Mouse (Mus musculus): Measurements from ENCODE around the gene Rflnb.
A peak's percentile ranks its signal among the peaks of the same experiment; 100 is the strongest.

Rflnb gene

DNA sequence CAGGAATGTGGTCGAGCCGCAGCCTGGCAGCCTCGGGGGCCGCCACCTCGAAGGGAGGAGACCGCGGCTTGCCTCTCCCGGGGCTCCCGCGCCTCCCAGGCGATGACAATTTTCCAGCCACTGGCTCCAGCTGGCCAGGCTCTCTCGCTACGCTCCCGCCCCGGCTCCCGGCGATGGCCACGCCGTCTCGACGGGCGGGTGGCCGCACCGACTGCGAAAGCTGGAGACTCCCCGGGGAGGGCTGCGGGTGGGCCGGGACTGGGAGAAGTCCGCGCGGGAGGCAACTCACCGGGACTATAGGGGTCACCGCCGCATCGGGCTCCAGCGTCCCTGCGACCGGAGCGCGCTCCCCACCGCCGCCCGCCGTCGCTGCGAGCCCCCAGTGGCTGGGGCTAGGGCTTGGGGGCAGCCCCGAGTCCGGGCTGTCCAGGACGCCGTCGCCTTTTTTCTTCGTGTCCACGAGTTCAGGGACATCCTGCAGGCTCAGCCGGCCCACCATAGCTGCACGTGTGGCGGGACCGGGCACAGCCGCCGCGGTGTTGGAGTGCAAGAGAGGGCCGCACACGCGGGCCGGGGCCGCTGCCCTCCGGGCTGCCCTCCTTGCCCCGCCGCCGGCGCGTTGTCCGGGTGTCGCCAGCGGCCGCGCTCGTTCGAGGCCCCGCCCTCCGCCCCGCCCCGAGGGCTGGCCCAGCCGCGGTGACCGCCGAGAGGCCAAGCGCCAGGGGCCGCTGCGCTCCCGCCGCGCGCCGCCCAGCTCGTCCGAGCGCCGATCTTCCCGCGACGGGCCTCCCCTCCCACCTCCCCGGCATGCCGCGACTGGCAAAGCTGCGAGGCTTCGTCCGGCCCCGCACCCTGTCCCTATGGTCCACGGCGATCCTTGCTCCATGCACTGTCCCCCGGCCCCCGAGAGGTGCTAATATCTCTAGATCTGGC, at the start of gene Rflnb:
Gene Rflnb (minus strand): TSS at position 644 of the 933 bp plus-strand sequence.
- peak; percentile 72 for DNase-seq (ENCODE audit: low spot score)

DNA sequence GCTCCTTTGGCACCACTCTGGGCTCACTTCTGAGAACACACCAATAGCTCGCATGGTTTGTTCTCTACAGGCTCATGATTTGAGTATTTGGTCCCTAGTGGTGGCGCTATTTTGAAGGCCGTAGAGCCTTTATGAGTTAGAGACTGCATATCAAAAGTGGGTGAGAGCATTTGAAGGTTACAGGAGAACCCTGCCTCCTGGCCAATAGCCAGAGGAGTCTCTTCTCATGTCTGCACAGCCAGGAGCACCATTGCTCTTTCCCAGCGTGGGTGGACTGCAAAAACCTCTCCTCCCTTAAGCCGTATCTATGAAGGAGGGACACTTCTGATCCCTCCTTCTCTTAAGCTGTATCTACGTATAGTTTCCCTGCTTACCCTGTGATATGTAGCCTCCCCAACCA, 49.8 kb upstream of the Rflnb start:
- no peak for DNase-seq (ENCODE audit: low spot score)

GRCm38 (mm10) chr11:76074296-76075093, 46.9 kb upstream of the Rflnb start:
- DNase-seq (ENCODE audit: low spot score), result no peak

DNA sequence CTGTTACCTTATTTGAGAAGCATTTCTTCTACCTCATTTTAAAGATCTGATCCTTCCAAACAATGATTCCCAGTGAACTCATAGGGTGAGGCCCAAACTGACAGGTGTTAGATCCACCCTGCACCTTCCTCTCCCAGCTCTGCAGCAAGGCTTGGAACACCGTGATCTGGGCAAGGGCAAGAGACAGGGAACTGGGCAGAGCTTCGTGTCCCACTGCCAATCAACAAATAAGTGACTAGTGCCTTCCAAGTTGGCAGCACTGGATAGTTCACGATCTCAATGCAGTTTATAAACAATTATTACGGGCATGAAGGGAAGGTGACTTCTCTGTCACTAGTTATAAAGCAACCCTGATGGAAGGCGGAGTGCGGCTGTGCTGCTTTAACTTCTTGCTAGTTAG, 42.2 kb upstream of the Rflnb start:
- DNase-seq (ENCODE audit: low spot score), result no peak

- DNase-seq (ENCODE audit: low spot score), result no peak
Measured at GRCm38 (mm10) chr11:76066563-76067156, 39.1 kb upstream of the Rflnb start.

GRCm38 (mm10) chr11:76065521-76066095, 38.0 kb upstream of the Rflnb start:
- no peak for DNase-seq (ENCODE audit: low spot score)

- DNase-seq (ENCODE audit: low spot score), result no peak
Measured at GRCm38 (mm10) chr11:76064411-76064810, 36.8 kb upstream of the Rflnb start.

GRCm38 (mm10) chr11:76060906-76061305, 33.3 kb upstream of the Rflnb start:
- DNase-seq (ENCODE audit: low spot score), result no peak

- DNase-seq (ENCODE audit: low spot score), result no peak
Measured at GRCm38 (mm10) chr11:76059971-76060370, 32.4 kb upstream of the Rflnb start.

- no peak for DNase-seq (ENCODE audit: low spot score)
Measured at GRCm38 (mm10) chr11:76056487-76056886, 28.9 kb upstream of the Rflnb start.

DNA sequence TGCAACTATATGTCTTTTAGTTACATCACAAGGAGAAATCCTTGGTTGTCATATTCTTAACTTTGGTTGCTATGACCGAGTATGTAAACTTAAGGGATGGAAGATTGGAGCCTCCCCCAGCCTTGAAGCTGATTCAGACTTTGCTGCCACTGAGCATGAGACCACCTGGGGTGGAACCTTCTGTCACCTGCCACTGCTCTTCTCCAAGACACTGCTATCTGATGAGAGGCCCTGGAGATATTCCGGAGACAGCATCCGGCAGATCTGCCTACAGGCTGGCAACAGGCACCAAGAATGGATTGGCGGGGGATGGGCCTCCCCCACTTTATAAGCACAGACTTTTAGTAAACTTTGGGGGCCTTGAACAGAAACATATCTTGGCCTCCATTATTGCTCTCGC, 24.9 kb upstream of the Rflnb start:
- DNase-seq (ENCODE audit: low spot score), result no peak

GRCm38 (mm10) chr11:76050967-76051512, 23.5 kb upstream of the Rflnb start:
- no peak for DNase-seq (ENCODE audit: low spot score)

GRCm38 (mm10) chr11:76050509-76050908, 22.9 kb upstream of the Rflnb start:
- DNase-seq (ENCODE audit: low spot score), result no peak

- DNase-seq (ENCODE audit: low spot score), result no peak
Measured at GRCm38 (mm10) chr11:76045367-76045766, 17.8 kb upstream of the Rflnb start.

DNA sequence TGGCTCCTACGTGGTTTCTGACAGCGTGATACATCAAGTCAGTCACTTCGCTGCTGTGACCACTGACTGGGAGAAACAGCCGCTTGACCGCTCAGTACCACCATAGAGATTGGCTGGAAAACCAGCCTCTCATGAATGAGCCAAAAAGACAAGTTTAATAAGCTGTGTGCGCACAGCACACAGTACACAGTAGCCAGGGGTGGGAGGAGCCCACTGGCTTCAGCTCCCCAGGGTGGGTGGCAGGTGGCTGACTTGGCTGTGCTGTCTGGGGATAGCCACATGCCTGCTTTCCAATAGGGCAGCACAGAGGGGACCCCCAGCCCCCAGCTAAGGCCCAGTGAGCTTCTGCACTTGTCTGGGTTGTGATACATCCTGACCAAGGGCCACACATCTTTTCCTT, 16.9 kb upstream of the Rflnb start:
- DNase-seq (ENCODE audit: low spot score), result no peak

GRCm38 (mm10) chr11:76042882-76043281, 15.3 kb upstream of the Rflnb start:
- no peak for DNase-seq (ENCODE audit: low spot score)

GRCm38 (mm10) chr11:76042041-76042638, 14.6 kb upstream of the Rflnb start:
- no peak for DNase-seq (ENCODE audit: low spot score)

GRCm38 (mm10) chr11:76040761-76041376, 13.3 kb upstream of the Rflnb start:
- DNase-seq (ENCODE audit: low spot score), result no peak

GRCm38 (mm10) chr11:76040106-76040505, 12.5 kb upstream of the Rflnb start:
- DNase-seq (ENCODE audit: low spot score), result no peak

DNA sequence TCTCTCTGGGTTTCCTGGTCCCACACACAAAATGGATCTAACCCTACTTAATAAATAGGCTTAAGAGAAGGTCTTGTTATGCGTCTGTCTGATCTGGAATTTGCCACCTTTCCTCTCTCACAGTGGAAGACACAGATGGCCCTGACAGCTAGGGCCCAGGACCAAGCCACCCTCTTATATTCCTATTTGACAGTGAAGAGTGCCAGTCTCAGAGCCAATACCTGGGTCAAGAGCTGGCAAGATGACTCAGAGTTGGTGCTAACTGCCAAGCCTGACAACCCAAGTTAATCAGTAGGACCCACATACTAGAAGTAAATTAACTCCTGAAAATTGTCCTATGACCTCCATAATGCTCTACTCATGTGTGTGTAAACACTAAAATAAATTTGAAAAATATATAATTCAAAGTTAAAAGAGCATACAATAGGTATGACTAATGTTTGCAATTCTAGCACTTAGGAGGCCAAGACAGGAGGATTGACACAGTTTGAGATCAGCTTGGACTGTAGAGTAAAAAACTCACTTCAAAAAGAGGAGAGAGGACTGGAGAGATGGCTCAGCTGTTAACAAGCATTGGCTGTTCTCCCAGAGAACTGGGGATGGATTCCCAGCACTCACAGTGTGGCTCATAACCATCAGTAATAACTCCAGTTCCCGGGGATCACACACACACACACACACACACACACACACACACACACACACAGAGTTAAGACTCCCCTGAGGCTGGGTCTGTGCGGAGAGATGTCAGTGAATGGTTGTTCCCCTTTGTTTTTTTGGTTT, 11.9 kb upstream of the Rflnb start:
- no peak for DNase-seq (ENCODE audit: low spot score)
